Mouse (Mus musculus): Measurements from ENCODE around the gene 4930404H24Rik. TPM values are rescaled to one million over a fixed set of nuclear protein-coding genes. Genes with fewer than 3 reads are reported as not detected.

Gene 4930404H24Rik
- total RNA-seq, 2 experiments from 2014 or later: not detected

- DNase-seq: no peak
These were observed 17.5 kb downstream of the 4930404H24Rik start for GRCm38 (mm10) chr2:153510136-153510535.

GRCm38 (mm10) chr2:153511562-153511961, 19.0 kb downstream of the 4930404H24Rik start:
- no peak for DNase-seq

- DNase-seq: no peak
These were observed 20.1 kb downstream of the 4930404H24Rik start for GRCm38 (mm10) chr2:153512416-153513323.

GRCm38 (mm10) chr2:153513983-153514382, 21.4 kb downstream of the 4930404H24Rik start:
- DNase-seq: no peak

- no peak for DNase-seq
These were observed 22.1 kb downstream of the 4930404H24Rik start for GRCm38 (mm10) chr2:153514497-153515380.

- DNase-seq: no peak
These were observed 23.0 kb downstream of the 4930404H24Rik start for GRCm38 (mm10) chr2:153515582-153515981.

- no peak for DNase-seq
These were observed 24.4 kb downstream of the 4930404H24Rik start for GRCm38 (mm10) chr2:153516961-153517360.

GRCm38 (mm10) chr2:153520057-153520456, 27.5 kb downstream of the 4930404H24Rik start:
- DNase-seq: no peak

- no peak for DNase-seq
These were observed 29.7 kb downstream of the 4930404H24Rik start for GRCm38 (mm10) chr2:153522270-153522669.

- DNase-seq: no peak
These were observed 30.6 kb downstream of the 4930404H24Rik start for GRCm38 (mm10) chr2:153523143-153523542.

- no peak for DNase-seq
These were observed 31.1 kb downstream of the 4930404H24Rik start for GRCm38 (mm10) chr2:153523656-153524055.

GRCm38 (mm10) chr2:153524727-153525126, 32.1 kb downstream of the 4930404H24Rik start:
- no peak for DNase-seq

GRCm38 (mm10) chr2:153525906-153526311, 33.3 kb downstream of the 4930404H24Rik start:
- no peak for DNase-seq

- no peak for DNase-seq
These were observed 34.4 kb downstream of the 4930404H24Rik start for GRCm38 (mm10) chr2:153526850-153527530.

GRCm38 (mm10) chr2:153527580-153528531, 35.3 kb downstream of the 4930404H24Rik start:
- peak; percentile 54 for DNase-seq

GRCm38 (mm10) chr2:153528571-153529364, 36.2 kb downstream of the 4930404H24Rik start:
- DNase-seq: peak; percentile 40

- peak; percentile 66 for DNase-seq
These were observed 36.8 kb downstream of the 4930404H24Rik start for GRCm38 (mm10) chr2:153529365-153529781.

- DNase-seq: peak; percentile 34
These were observed 37.6 kb downstream of the 4930404H24Rik start, which contains the start of gene Nol4l for GRCm38 (mm10) chr2:153529931-153530766. Gene Nol4l, minus strand, starts transcription at chr2:153529971.

GRCm38 (mm10) chr2:153530948-153531347, 38.4 kb downstream of the 4930404H24Rik start:
- no peak for DNase-seq
